ENCODE assay signal across 17 mouse cellular contexts in the genomic region with DNA sequence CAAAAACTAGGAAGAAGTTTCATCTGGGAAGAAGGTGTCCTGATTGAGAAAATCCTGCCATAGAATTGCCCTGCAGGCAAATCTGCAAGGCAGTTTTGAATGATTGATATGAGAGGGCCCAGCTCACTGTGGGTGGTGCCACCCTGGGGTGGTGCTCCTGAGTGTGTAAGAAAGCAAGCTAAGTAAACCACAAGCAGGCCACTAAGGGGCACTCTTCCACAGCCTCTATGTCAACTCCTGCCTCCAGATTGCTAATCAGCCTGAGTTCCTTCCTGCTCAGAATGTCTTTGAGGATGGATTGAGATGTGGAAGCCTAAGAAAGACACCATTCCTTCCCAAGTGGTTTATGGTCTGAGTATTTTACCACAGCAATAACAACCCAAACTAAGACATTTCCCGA. TPM values are rescaled to one million over a fixed set of nuclear protein-coding genes. Genes with fewer than 3 reads are reported as not detected.
DNase-seq lines count a peak whose midpoint lies in the region; ATAC-seq lines count a peak whose summit lies in the region.
"Had no signal": no experiment of that assay in that cellular context is flagged by ENCODE, and none has a peak within 500 bp of the region (broad histone marks: within the 10 kb centered on the region; RNA-seq: fewer than 3 reads in every experiment).

No protein-coding gene starts in this region.

- WGBS in midbrain, embryonic 15.5 days = 92% methylated on average over 1 of the region's 1 CpGs

- H3K4me2 ChIP-seq in midbrain, embryonic 15.5 days = no peak overlapping the region
- H3K4me2 ChIP-seq: liver, embryonic 11.5 days; stomach, embryonic 15.5 days had no signal

- no peak overlapping the region for H3K27ac ChIP-seq in midbrain, embryonic 15.5 days
- H3K27ac ChIP-seq: stomach, embryonic 15.5 days had no signal

- H3K36me3 ChIP-seq in midbrain, embryonic 15.5 days (replicated peaks) = no peaks in the 10 kb centered on the region
- H3K36me3 ChIP-seq: stomach, embryonic 15.5 days had no signal

- H3K4me1 ChIP-seq in midbrain, embryonic 15.5 days = no peaks in the 10 kb centered on the region
- H3K4me1 ChIP-seq: megakaryocyte, embryonic 14.5 days; stomach, embryonic 15.5 days had no signal

- ATAC-seq in midbrain, embryonic 15.5 days (replicated peaks) = no peak
- ATAC-seq: inflammation-experienced regulatory T-cells, adult 6 months had no signal

- H3K27me3 ChIP-seq in midbrain, embryonic 15.5 days (replicated peaks) = no peaks in the 10 kb centered on the region
- H3K27me3 ChIP-seq: megakaryocyte, embryonic 14.5 days; stomach, embryonic 15.5 days had no signal

- no peaks in the 10 kb centered on the region for H3K9me3 ChIP-seq in midbrain, embryonic 15.5 days
- H3K9me3 ChIP-seq: megakaryocyte, embryonic 14.5 days; stomach, embryonic 15.5 days had no signal

- H3K9ac ChIP-seq in midbrain, embryonic 15.5 days = no peak overlapping the region
- H3K9ac ChIP-seq: stomach, embryonic 15.5 days had no signal

- DNase-seq in heart, adult 11 months = peak; percentile 14
- no peak for DNase-seq in heart, postnatal 36 days
- DNase-seq in left cerebral cortex, postnatal 4 days = peak; percentile 1
- DNase-seq in left cerebral cortex, postnatal 14 days (ENCODE audit: low spot score in 2 of 2) = no peak
- DNase-seq in NIH3T3 (ENCODE audit: low read depth) = peak; percentile 8
- peak; percentile 6 to 12 for DNase-seq in kidney, postnatal 4 days
- DNase-seq in testis, postnatal 10 days (ENCODE audit: low spot score) = no peak
- DNase-seq: cerebellum, adult 11-12 months; right cerebral cortex, postnatal 4 days had no signal

- intact Hi-C loops in heart, postnatal 36 days (cut with DNase I) = no loop called here
- intact Hi-C loops in left cerebral cortex, postnatal 4 days (cut with DNase I) = no loop called here
- intact Hi-C loops in left cerebral cortex, postnatal 14 days (cut with DNase I) = no loop called here

- no peak overlapping the region for H3K4me3 ChIP-seq in midbrain, embryonic 15.5 days
- H3K4me3 ChIP-seq: megakaryocyte, embryonic 14.5 days; myocyte; stomach, embryonic 15.5 days had no signal

RNA-seq across cellular contexts. Expression of a gene that starts 44.3 kb away (rescaled TPM):
- not detected for total RNA-seq in heart, postnatal 36 days (2021)
- total RNA-seq in left cerebral cortex, postnatal 4 days (2021) = under 1 TPM in 1 of 2 experiments, not detected in 1; 0.44 TPM
- total RNA-seq in left cerebral cortex, postnatal 14 days (2021) = 1 to 10 TPM in 1 of 2 experiments, under 1 TPM in 1; 0.55 to 1.1 TPM
- polyA plus RNA-seq in midbrain, embryonic 15.5 days (2015; fragmentation: Nextera tagmentation; extraction: Ambion mirVana) = not detected in 2 replicates
- total RNA-seq: granulocyte monocyte progenitor cell, adult 5-6 weeks; heart, postnatal 25 days had no signal
- polyA plus RNA-seq: liver, embryonic 11.5 days had no signal

Comparison
In these comparisons a context has a peak if more than half of its experiments do, and no peak if none do; other contexts are left out.
1. DNase-seq: peak in heart, adult 11 months (single experiment), left cerebral cortex, postnatal 4 days (single experiment), NIH3T3 (single experiment) and kidney, postnatal 4 days (2 of 2); none in heart, postnatal 36 days (0 of 2), left cerebral cortex, postnatal 14 days (0 of 2) and testis, postnatal 10 days (single experiment).